Mouse (Mus musculus) G1E-ER4 (cell line): ENCODE measurements around the gene Vipr1. TPM values are rescaled to one million over a fixed set of nuclear protein-coding genes. Genes with fewer than 3 reads are reported as not detected.

Experiments
- GATA1 ChIP-seq: IDR thresholded peaks from one replicate; pipeline ENCODE4 v1.8.0; 2012; ENCODE audit warnings: low read length, inconsistent platforms
- polyA plus RNA-seq: library from polyadenylated mRNA; stranded (reverse); fragments of >175 nt; gene quantifications from 2 replicates; pipeline ENCODE4 v1.2.3, GENCODE M21; 2012

Gene Vipr1
- polyA plus RNA-seq, 1 experiment: not detected

DNA sequence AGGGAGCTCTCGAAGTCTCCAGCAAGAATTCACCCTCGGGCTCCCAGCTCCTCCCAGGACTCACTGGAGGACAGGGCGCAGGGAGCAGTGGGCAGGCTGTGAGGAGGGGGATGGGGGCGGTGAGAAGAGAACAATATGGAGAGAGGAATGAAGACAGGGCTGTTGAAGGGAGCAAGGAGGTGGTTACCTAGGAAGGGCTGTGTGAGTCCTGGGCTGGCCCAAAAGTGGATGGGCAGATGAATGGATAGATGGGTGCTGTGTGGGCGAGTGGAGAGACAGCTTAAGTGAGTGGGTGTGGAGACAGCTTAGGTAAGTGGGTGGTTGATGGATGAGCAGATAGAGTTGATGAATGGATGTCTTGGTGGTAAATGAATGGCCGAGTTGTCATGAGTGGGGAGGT, 21.0 kb downstream of the Vipr1 start:
- TF ChIP-seq GATA1: no peak

DNA sequence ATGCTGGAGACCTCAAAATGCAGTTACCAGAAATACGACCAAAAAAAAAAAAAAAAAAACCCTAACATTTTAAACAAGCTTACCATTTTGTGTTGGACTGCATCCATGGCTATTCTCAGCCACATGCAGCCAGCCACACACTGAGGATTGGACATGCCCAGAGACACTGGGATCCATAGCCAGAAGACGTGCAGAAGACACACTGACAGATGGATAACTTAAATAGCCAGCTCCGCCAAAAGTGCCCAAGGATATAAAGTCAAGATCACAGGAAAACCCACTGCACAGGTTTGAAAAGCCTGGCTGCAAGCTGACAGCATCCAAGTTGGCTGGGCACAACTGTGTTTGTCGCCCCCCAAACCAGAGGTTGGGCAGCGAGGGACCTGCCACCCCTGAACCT, 21.6 kb downstream of the Vipr1 start:
- no peak for TF ChIP-seq GATA1

DNA sequence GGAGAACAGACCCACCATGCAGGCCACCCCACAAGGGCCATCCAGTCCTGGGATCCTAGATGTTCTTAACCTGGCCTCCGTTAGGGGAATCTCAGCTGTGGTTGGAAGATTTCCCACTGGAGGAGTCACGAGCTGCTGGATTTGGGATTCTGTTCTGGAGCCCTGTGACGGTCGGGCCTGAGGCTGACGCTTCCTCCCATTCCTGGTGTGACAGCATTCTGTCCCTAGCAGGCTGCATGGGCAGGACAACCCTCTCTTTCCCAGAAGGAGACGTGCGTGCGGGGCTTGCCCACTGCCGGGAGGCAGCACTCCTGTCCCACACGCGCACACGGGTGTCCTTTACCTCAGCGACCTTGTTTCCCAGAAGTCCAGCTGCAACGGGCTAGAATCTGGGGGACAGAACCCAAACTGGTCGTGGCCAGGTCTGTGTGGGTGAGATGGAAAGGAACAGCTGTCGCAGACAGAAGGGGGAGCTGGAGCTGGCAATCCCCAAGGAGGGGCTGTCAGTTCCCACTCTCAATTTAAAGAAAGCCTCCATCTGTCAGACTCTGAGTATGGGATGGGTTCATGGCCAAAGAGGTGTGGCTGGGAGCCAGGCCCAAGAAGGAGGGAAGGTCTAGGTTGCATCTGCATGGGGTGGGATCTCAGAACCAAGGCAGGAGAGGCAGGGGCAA, 24.6 kb downstream of the Vipr1 start:
- TF ChIP-seq GATA1: no peak

DNA sequence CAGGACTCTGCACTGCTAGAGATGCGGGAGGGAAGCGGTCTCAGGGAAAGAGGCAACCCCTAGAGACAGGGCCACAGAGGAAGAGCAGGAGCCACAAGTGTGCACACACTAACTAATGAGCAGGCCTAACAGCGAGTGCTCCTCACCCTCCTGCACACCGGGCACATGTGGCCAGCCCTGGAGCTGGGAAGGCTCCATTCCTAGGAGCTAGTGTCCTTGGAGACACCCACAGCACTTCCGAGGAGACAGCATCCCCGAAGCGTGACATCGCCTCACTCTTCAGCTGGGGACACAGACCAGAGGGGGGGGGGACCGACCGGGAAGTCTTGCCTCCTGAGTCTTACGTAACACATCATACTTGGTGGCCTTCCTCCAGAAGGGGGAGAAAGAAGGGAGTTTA, 25.3 kb downstream of the Vipr1 start:
- no peak for TF ChIP-seq GATA1

DNA sequence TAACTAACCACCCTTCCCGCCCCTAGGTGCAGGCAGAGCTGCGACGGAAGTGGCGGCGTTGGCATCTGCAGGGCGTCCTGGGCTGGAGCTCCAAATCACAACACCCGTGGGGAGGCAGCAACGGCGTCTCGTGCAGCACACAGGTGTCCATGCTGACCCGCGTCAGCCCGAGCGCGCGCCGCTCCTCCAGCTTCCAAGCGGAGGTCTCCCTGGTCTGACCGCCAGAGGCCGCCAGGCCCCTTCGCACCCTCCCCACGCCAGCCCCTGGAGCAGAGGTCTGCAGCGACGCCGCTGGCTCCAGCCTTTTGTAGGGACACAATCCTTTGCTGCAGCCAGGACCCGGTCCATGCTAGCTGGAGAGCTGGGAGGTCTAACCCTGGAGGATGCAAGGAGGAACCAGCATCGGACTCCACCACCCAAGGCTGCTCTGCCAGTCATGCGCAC, 26.9 kb downstream of the Vipr1 start:
- TF ChIP-seq GATA1: no peak

DNA sequence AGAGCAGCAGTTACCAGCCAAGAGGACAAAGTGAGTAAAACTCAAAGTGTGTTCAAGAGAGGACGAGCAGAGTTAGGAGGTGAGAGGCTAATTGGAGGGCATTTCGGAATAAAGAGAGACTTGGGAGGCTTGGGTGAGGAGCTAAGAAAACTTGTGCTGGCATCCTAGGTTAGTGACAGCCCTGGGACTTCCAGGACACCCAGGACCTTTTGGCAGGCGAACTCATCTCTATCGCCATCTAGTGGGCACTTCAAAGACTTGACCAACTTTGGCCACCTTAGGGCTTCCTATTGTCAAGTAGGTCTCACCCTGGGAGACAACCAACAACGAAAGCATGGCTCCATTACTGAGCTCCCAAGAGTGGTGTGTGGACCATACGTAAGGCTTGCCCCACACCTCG, 28.8 kb downstream of the Vipr1 start:
- TF ChIP-seq GATA1: no peak

DNA sequence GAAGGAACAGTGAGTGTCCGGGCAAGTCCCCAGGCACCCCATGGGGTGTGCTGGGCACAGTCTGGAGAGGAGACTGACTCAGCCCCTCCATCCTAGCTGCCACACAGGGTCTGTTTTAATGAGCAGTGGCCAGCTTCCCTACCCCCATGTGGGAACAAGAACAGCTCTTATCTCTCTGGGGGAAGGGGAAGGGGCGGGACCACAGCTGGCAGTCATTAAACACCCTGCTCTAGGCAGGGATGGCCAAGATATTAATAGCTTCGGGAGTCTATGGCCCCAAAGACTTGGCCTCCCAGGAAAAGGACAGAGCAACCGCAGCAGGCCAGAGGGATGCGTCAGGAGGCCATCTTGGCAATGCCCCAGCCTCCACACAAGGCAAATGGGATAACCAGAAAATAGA, 29.8 kb downstream of the Vipr1 start:
- TF ChIP-seq GATA1: no peak

DNA sequence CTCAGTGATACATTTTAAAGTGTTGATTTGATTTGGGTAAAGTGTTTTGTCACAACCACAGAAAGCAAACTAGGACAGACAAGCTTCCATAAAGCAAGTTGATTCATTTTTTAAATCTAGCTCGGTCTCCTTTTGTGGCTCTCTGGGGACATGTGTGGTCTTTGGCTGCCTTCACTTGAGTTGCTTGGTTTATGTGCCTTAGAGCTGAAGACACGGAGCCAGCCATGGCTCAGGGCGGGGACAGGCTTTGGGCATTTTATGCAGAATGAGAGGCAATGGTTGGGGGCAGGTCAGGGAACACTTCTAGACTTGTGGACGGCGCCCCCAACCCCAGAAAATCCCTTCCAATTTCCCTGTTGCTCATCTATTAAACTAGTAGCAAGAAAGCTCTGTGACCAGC, 31.2 kb downstream of the Vipr1 start:
- TF ChIP-seq GATA1: no peak

DNA sequence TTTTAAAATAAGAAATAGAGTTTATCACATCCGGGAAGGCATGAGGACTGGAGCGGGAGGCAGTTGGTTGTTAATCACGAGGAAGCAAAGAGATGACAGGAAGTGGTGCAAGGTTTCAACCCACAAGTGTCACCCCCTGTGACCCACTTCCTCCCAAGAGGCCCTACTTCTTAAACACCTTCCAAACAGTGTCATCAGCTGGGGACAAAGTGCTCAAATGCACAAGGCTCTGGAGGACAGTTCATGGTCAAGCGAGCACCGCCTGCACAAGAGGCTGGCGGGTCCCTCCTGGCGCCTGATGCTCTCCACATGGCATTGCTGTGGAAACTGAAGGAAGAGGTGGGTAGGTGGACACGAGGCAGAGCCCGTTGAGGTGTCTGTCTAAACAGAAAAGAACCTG, 32.5 kb downstream of the Vipr1 start:
- no peak for TF ChIP-seq GATA1

DNA sequence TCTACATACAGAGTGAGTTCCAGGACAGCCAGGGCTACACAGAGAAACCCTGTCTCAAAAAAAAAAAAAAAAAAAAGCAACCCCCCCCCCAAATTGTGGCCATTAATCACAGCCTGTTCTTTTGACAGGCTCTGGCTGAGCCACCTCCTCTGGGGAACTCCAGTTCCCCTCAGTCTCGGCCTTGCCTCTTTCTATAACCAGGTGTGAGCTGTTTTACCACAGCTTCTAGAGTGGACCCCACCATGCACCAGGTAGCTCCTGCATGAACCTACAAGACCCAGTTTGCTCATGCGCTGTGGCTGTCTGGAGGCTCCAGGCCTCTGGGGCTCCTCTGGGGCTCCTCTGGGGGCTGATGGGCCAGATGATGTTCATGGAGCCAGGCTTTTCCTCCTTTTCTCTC, 33.0 kb downstream of the Vipr1 start:
- TF ChIP-seq GATA1: no peak

DNA sequence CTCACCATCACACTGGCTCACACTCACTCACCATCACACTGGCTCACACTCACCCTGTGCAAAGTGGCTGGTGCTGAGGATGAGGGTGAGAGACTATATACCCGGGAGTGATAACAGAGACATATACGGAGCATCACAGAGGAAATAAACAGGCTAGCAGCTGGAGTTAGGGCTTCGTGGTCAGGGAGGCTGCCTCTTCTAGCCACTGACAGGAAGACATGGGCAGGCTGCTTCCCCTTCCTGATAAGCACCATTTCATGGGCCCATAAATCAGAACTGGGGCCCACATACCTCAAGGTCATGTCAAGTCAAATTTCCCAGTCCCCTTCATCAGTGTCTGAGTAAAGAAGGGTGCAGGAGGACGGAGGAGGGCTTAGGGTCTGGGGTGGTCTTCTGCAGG, 34.6 kb downstream of the Vipr1 start:
- TF ChIP-seq GATA1: no peak

DNA sequence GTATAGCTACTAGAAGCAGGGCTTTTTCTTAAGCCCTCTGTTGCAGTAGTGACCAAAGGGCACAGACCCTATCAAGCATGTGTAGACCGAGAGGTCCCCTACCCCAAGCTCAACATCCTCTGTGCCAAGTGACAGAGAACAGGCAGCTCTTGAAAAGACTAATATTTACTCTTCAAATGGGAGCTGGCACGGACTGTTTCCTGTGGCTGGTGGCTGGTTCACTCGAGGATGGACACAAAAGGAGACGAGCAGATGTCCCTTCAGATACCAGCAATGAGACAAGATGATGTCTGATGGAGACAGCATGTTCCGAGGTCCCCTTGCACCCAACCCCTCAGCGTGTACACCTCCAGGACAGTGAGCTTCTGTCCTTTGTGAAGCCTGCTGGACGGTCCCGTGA, 35.0 kb downstream of the Vipr1 start:
- TF ChIP-seq GATA1: no peak

DNA sequence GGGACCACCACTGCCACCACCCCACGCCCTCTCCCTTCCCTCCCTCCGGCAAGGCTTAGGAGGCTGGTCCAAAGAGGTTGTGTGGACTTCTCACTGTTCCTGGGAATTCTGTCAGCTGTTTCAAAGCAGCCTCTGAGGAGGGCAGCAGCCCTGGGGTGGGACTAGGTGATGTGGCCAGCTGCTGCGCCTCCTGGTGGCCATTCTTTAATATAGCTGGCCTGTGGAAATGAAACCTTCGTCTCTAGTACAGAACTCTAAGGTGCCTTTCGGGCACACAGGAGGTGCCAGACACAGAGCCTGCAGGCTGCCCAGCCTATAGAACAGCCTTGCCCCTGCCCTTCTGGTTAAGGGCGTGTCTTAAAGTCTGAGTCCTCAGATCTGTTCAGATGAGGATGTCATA, 37.0 kb downstream of the Vipr1 start:
- no peak for TF ChIP-seq GATA1

DNA sequence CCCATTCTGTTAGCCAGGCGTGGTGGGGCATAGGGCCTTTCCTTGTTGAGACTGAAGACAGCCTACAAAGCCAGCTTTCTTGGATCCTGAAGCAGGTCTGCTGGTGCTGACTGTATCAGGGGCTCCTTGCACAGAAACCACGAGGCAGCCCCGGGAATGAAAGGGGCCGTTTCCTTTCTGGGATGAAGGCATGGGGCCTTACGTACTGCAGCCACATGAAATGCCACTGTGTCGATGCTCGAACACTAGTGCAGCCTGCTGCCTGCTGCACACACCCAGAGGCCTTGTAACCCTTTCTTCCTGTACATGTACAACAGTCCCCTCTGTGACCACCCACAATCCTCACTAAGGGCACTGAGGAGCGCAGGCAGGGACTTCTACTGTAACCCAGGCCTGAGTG, 38.7 kb downstream of the Vipr1 start:
- TF ChIP-seq GATA1: no peak

DNA sequence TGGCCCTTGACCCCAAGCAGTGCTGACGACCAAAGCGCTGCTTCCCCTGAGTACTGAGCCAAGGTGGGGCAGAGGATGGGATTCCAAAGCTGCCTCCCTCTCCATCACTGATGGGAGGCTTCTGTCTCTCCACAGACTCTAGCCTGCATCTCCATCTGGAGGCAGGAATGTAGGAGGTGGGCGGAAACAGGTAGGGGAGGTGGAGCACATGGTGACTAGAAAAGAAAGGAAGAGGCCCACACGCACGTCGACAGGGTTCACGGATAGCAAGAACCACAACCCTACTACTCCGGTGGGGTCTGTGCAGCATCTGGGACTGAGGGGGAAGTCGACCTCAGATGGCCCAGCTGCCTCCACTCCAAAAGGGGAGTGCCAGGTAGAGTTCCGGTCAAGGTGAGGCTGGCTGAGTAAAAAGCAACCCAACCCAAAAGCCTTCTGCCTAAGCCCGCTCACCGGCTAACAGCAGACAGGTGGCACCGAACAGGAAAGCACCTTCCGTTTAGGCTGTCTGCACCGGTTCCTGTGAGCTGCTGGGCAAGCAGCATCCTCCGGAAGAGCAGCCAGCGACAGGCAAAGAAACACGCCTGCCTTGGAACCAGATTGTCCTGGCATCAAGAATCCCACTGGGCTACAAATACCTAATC, 39.6 kb downstream of the Vipr1 start:
- TF ChIP-seq GATA1: no peak

DNA sequence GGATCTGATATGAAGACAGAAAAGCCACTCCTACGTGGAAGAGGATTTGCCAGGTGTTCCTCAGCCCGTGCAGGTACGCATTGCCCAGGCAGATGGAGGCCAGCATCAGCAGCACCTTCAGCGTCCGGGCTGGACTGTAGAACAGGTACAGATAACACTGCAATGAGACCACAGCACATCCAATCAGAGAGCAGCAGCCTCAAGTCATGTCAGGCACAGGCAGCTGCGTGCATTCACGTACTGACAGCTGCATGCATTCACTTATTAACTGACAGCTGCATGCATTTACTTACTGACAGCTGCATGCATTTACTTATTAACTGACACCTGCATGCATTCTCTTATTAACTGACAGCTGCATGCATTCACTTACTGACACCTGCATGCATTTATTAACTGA, 42.2 kb downstream of the Vipr1 start:
- TF ChIP-seq GATA1: no peak

DNA sequence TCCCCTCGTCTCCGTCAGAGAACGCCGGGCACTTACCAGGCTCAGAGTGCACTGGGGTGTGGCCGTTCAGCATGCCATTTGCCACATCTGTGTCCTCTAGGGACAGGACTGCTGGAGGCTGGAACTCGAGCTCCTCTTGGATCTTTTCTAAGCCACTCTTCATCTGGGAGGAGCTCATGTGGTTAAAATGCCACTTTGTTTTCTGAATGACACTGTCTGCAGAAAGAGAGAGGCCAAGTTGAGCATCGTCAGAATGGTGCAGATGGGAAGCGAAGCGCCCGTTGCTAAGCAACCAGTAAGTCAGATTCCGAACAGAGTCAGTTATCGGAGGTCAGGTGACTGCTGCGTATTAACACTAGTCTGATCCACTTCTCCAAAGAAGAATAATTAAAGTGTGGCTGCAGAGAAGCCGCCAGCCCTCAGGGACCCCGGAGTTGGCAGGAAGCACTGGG, 47.7 kb downstream of the Vipr1 start:
- no peak for TF ChIP-seq GATA1
